Mouse (Mus musculus) lung, embryonic 14.5 days (tissue): ENCODE results near the gene Lad1. TPM values are rescaled to one million over a fixed set of nuclear protein-coding genes. Genes with fewer than 3 reads are reported as not detected.

Experiments used
- ATAC-seq: fragments of 200-750 bp; cut with Nextera tagmentation; 2 replicates; pipeline ENCODE4 v1.8.0; 2017; ENCODE audit warnings: mild to moderate bottlenecking, moderate TSS enrichment, moderate library complexity; ENCODE audit not compliant: insufficient read depth
- DNase-seq: peaks from one replicate; pipeline ENCODE4 v3.0.0-alpha.2; 2015
- H3K27ac ChIP-seq: fragments of 300-500 bp; sonication (generic); 2 replicates; pipeline ENCODE4 v1.5.1; 2014; ENCODE audit warnings: low read depth, mild to moderate bottlenecking, moderate library complexity
- H3K27me3 ChIP-seq: fragments of 300-500 bp; sonication (generic); 2 replicates; pipeline ENCODE4 v1.6.1; 2014; ENCODE audit warnings: low read length, control low read depth; ENCODE audit not compliant: insufficient read depth
- H3K36me3 ChIP-seq: fragments of 300-500 bp; sonication (generic); 2 replicates; pipeline ENCODE4 v1.6.1; 2014; ENCODE audit warnings: control low read depth; ENCODE audit not compliant: insufficient read depth
- H3K4me1 ChIP-seq: fragments of 300-500 bp; sonication (generic); 2 replicates; pipeline ENCODE4 v1.6.1; 2014; ENCODE audit warnings: antibody characterized with exemption, control low read depth; ENCODE audit not compliant: insufficient read depth
- H3K4me2 ChIP-seq: fragments of 300-500 bp; sonication (generic); 2 replicates; pipeline ENCODE4 v1.6.1; 2014; ENCODE audit warnings: mild to moderate bottlenecking
- H3K4me3 ChIP-seq: fragments of 300-500 bp; sonication (generic); 2 replicates; pipeline ENCODE4 v1.5.1; 2014; ENCODE audit warnings: low read depth, low read length
- H3K9ac ChIP-seq: fragments of 300-500 bp; sonication (generic); 2 replicates; pipeline ENCODE4 v1.6.1; 2014
- H3K9me3 ChIP-seq: fragments of 300-500 bp; sonication (generic); 2 replicates; pipeline ENCODE4 v1.6.1; 2016; ENCODE audit warnings: low read depth, low read length, control low read depth
- CTCF ChIP-seq: IDR thresholded peaks from 2 replicates; pipeline ENCODE4 v1.5.1; 2016; ENCODE audit warnings: antibody characterized with exemption, low read depth
- WGBS: fragments of 180-500 bp; shearing (Covaris S2); extraction: QIAGEN DNeasy Blood & Tissue Kit; methylation state at CpG from one replicate; pipeline ENCODE4 v1.1.7; 2014; 5-methylcytosine and 5-hydroxymethylcytosine counted together
- polyA plus RNA-seq: library from polyadenylated mRNA; unstranded; fragments of >200 nt; fragmentation: Nextera tagmentation; extraction: Ambion mirVana; gene quantifications from 2 replicates; pipeline ENCODE4 v1.2.1, GENCODE M21; 2014

The Lad1 gene
- polyA plus RNA-seq, 1 experiment from 2014 or later: 14.4 TPM

DNA sequence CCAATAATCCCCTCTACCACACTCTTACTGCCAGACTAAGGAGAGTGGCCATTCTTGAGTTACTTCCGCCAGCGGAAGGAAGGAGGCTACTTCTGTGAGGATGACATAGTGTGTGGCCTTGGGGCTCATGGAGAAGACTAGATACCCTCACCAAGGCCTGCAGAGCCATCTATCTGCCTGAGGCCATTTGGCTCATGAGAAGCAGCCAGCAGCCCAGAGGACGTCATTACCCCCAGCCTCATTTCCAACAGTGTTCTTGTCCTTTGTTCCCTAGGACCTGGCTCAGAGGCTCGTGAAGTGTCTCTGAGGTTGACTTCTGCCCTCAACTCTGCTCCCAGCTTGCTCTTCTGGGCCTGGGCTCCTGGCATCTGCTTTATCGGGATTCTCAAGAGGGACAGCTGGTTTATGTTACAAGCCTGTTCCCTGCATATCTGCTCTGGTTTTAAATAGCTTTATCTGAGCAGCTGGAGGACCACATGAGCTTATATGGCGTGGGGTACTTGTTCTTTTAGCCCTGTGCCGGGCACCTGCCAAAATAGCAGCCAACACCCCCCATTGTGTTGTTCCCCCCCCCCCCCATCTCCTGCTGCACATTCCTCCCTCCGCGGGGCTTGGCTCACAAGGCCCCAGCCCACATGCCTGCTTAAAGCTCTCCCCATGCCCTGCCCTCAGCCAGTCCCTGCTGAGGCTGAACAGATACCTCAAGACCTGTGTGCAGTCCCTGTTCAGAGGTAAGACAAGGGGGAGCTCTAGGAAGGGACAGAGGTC is 17.5 kb downstream of the Lad1 start, which contains the start of gene Tnnt2:
Gene Tnnt2, plus strand, starts transcription at position 639 of the 768 bp plus-strand sequence.
- Histone ChIP-seq H3K4me3 (peak within 1 kb of the TSS; percentile 10; the same call in 1 of the 2 replicates), H3K27ac (peak within 1 kb of the TSS; percentile 21; the same call in 1 of the 2 replicates), H3K4me1 (peaks cover 8% of the 10 kb centered on the region), H3K4me2 (no peak within 1 kb of the TSS), H3K9me3 (no peaks in the 10 kb centered on the region), H3K36me3 (no peaks in the 10 kb centered on the region), H3K9ac (no peak within 1 kb of the TSS), H3K27me3 (no peaks in the 10 kb centered on the region)
- TF ChIP-seq CTCF: no peak
- peak; percentile 64 for ATAC-seq
- 29% methylated on average over 9 of the region's 9 CpGs for WGBS
- DNase-seq: peak; percentile 59

DNA sequence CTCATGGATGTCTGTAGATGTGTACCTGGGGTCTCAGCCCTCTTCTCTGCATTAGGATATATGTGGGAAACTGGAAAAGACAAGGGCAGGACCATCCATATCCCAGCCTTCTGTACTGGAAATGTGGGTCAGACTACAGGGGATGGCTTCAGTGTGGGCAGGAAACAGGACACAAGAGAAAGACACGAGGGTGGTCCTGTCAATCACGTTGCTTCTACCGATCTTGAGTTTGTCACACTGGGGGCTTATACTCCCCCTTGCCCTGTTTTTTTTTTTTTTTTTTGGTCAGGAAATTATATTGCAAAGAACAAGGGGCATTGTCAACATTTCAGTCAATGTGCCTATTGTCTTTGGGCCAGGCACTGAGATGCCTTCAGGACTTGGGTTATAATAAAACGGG is 20.2 kb downstream of the Lad1 start:
- no peak overlapping the region for H3K4me3 ChIP-seq
- H3K9ac ChIP-seq: no peak overlapping the region
- no peak for ATAC-seq
- H3K4me1 ChIP-seq: peaks cover 8% of the 10 kb centered on the region
- DNase-seq: no peak
- no peak overlapping the region for H3K4me2 ChIP-seq
- H3K27ac ChIP-seq: no peak overlapping the region
- no peaks in the 10 kb centered on the region for H3K36me3 ChIP-seq
- H3K27me3 ChIP-seq: no peaks in the 10 kb centered on the region
- no peaks in the 10 kb centered on the region for H3K9me3 ChIP-seq
- TF ChIP-seq CTCF: no peak
- WGBS: 62% methylated on average over 4 of the region's 4 CpGs

DNA sequence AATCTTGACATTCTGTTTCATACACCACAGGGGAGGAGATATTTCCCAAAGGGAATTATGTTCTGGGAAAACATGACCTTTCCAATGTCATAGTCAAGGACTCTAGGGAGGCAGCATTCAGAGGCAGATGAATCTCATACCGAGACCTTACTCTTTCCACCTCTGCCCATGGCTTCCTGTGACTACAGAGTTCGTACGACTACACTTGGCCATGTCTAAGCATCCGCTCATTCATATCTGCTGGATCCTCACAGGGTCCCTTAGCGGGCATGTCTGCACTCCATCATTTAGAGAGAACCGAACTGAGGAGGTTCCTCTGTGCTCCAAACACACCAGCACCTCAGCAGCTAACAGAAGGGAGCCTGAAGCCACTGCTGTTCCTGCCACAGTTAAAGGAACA is 20.7 kb downstream of the Lad1 start:
- TF ChIP-seq CTCF: no peak
- no peaks in the 10 kb centered on the region for H3K9me3 ChIP-seq
- no peak overlapping the region for H3K4me3 ChIP-seq
- WGBS: 81% methylated on average over 6 of the region's 6 CpGs
- no peak overlapping the region for H3K27ac ChIP-seq
- H3K4me1 ChIP-seq: peaks cover 8% of the 10 kb centered on the region
- ATAC-seq: no peak
- no peak overlapping the region for H3K4me2 ChIP-seq
- DNase-seq: no peak
- no peaks in the 10 kb centered on the region for H3K27me3 ChIP-seq
- H3K36me3 ChIP-seq: no peaks in the 10 kb centered on the region
- no peak overlapping the region for H3K9ac ChIP-seq

DNA sequence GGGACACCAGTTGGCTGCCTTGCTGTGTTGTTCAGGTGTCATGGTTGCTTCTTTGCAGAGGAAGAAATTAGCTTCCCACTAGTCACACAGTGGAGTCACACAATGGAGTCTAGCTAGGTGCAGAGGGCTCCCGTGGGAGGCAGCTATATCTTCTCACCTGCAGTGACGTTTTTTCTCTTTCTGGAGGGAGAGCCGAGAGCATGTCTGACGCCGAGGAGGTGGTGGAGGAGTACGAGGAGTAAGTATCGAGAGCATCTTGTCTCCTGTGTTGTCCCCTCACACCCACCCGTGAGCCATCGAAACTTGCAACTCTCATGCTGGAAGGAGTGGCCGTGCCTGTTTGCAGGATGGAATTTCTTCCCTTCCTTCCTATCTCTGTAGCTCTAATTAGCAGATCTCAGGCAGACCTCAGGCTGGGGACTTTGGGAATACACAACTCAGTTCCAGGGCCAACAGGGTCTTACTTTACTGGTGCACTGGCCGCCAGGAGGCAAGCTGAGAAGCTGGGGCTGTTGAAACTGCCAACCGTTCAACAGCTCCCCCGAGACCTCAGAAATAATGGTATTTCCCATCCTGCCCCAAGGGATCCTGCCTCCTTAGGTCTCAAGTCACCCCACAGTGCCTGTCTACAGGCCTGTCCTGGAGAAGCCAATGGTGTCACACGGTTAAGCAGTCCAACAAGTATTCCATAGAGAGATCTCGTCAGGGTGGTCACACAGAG is 22.4 kb downstream of the Lad1 start:
- no peak overlapping the region for H3K4me3 ChIP-seq
- ATAC-seq: no peak
- peaks cover 4% of the 10 kb centered on the region for H3K4me1 ChIP-seq

DNA sequence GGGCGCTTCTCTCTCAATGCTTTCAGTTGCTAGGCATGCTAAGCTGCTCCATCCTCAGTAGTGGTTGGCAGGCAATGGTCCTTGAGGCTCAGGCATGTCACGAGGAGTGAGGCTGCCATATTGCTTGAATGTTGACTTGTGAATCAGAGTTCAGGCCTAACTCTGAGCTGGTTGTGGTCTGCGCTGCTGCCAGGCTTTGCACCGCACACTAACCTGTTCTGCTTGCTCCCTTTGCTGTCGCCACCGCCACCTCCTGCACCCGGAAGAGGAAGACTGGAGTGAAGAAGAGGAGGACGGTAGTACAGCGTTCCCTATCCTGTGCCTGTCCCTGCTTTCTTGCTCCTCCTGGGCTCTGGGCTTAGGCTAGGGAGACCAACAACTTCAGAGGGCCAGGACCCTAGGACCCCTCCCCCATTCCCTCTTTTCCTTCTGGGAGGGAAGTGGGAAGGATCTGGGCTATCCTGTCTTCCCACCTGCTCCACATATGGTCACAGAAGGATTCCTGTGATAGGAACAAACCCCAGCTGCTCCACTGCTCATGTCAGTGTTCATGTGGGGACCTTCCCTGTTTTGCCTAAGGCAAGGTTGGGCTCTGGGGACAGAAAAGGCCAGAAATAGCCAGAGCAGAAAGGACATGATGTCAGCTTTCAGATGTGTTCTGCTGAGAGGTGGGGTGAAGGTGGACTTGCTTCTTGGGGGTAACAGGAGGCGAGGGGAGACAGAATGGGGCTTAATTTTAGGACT is 25.3 kb downstream of the Lad1 start:
- H3K4me2 ChIP-seq: no peak overlapping the region
- no peaks in the 10 kb centered on the region for H3K9me3 ChIP-seq
- no peaks in the 10 kb centered on the region for H3K4me1 ChIP-seq
- H3K36me3 ChIP-seq: no peaks in the 10 kb centered on the region
- WGBS: 86% methylated on average over 10 of the region's 10 CpGs
- no peak overlapping the region for H3K27ac ChIP-seq
- H3K9ac ChIP-seq: no peak overlapping the region
- ATAC-seq (no peak), DNase-seq (no peak)
- TF ChIP-seq CTCF: no peak
- no peak overlapping the region for H3K4me3 ChIP-seq
- no peaks in the 10 kb centered on the region for H3K27me3 ChIP-seq

More for the DNA sequence above, 22.4 kb downstream of the Lad1 start:
- no peak overlapping the region for H3K9ac ChIP-seq
- H3K36me3 ChIP-seq: no peaks in the 10 kb centered on the region
- H3K27ac ChIP-seq: no peak overlapping the region
- H3K4me2 ChIP-seq: no peak overlapping the region
- no peak for TF ChIP-seq CTCF
- 59% methylated on average over 15 of the region's 15 CpGs for WGBS
- no peaks in the 10 kb centered on the region for H3K27me3 ChIP-seq
- no peak for DNase-seq
- H3K9me3 ChIP-seq: no peaks in the 10 kb centered on the region

DNA sequence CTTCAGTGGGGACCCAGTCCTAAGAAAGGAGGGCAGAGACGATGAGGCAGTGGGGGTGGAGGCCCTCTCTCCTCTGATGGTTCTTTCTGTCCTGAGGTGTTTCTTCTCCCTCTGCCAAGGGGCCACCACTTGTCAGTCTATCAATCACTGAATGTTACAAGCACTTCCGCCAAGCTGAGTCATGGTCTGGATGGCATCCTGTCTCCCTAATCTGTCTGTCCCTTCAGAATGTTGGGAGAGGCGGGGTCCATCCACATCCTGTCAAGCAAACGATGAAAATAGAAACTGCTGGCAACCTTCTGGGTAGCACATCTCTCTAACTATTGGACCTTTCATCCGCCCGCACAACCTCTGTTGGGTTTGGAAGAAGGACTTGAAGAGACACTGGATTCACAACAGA is 26.1 kb downstream of the Lad1 start:
- no peak overlapping the region for H3K9ac ChIP-seq
- 59% methylated on average over 6 of the region's 6 CpGs for WGBS
- no peak overlapping the region for H3K27ac ChIP-seq
- no peak overlapping the region for H3K4me2 ChIP-seq
- no peak for TF ChIP-seq CTCF
- no peak overlapping the region for H3K4me3 ChIP-seq
- ATAC-seq: no peak
- no peaks in the 10 kb centered on the region for H3K36me3 ChIP-seq
- H3K4me1 ChIP-seq: no peaks in the 10 kb centered on the region
- H3K27me3 ChIP-seq: no peaks in the 10 kb centered on the region
- DNase-seq: peak; percentile 64
- H3K9me3 ChIP-seq: no peaks in the 10 kb centered on the region

DNA sequence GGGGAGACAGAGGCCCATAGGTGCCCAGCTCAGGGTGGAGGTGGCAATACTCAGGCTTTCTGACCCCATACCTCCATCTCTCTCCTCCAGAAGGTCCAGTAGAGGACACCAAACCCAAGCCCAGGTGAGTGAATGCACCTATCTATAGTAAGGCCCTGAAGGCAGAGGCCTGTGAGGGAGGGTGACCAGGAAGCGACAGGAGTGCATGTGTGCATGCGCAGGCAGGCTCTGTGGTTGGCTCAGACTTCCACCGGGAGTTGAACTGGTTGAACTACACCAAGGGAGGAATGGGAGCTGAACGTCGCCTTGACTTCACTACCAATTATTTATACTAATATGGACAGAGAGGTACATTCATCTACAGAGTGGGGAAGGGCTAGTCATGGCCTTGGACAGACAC is 28.2 kb downstream of the Lad1 start:
- WGBS: 79% methylated on average over 5 of the region's 5 CpGs
- Histone ChIP-seq H3K27ac (no peak overlapping the region), H3K4me2 (no peak overlapping the region), H3K9me3 (no peaks in the 10 kb centered on the region), H3K27me3 (no peaks in the 10 kb centered on the region), H3K4me1 (no peaks in the 10 kb centered on the region), H3K9ac (no peak overlapping the region), H3K36me3 (no peaks in the 10 kb centered on the region), H3K4me3 (no peak overlapping the region)
- DNase-seq (no peak), ATAC-seq (no peak)
- no peak for TF ChIP-seq CTCF
